Mouse (Mus musculus) left cerebral cortex, postnatal 25 days (tissue): ENCODE data around the gene Mrpl44. TPM values are rescaled to one million over a fixed set of nuclear protein-coding genes. Genes with fewer than 3 reads are reported as not detected.

Experiments
- DNase-seq, 2 experiments: peaks; one replicate each; pipeline ENCODE4 v3.0.0; 2022; ENCODE audit warnings: low spot score in 2 of 2, mixed read lengths in 1 of 2
- intact Hi-C: fragments of 180-260 bp; cut with DNase I; formaldehyde crosslinking; loops from one replicate; pipeline ENCODE4 v1.15.1; 2025
- total RNA-seq, 2 experiments: library from RNA; stranded (reverse); gene quantifications; 2 replicates each; pipeline ENCODE4 v1.2.3; 2021

The Mrpl44 gene
- total RNA-seq, 2 experiments from 2014 or later, result 25.7 to 27.5 TPM

- intact Hi-C loops, result loop anchor here (5.0 kb wide), 1 partner anchor 59 kb away; no protein-coding TSS in a partner anchor
- peak; percentile 85 to 87 for DNase-seq
These were observed 14.5 kb upstream of the Mrpl44 start for GRCm38 (mm10) chr1:79761106-79761916.

- intact Hi-C loops, result loop anchor here (5.0 kb wide), 1 partner anchor 60 kb away; no protein-coding TSS in a partner anchor
- no peak for DNase-seq
These were observed 13.9 kb upstream of the Mrpl44 start for GRCm38 (mm10) chr1:79761917-79762271.

GRCm38 (mm10) chr1:79762282-79763250 is 13.3 kb upstream of the Mrpl44 start:
- no peak for DNase-seq
- intact Hi-C loops, result loop anchor here (5.0 kb wide), 1 partner anchor 60 kb away; no protein-coding TSS in a partner anchor

- intact Hi-C loops, result loop anchor here (5.0 kb wide), 1 partner anchor 62 kb away; no protein-coding TSS in a partner anchor
- no peak for DNase-seq
These were observed 11.8 kb upstream of the Mrpl44 start for GRCm38 (mm10) chr1:79764031-79764430.

- intact Hi-C loops, result loop anchor here (5.0 kb wide), 1 partner anchor 62 kb away; no protein-coding TSS in a partner anchor
- DNase-seq, result no peak
These were observed 11.3 kb upstream of the Mrpl44 start for GRCm38 (mm10) chr1:79764483-79764882.

- DNase-seq, result no peak
- intact Hi-C loops, result no loop called here
These were observed 7.6 kb upstream of the Mrpl44 start for GRCm38 (mm10) chr1:79768231-79768630.

GRCm38 (mm10) chr1:79774164-79774780 is 1.5 kb upstream of the Mrpl44 start:
- DNase-seq, result no peak
- intact Hi-C loops, result no loop called here

GRCm38 (mm10) chr1:79778011-79778410 is 2.2 kb downstream of the Mrpl44 start:
- DNase-seq, result no peak
- intact Hi-C loops, result no loop called here

GRCm38 (mm10) chr1:79782433-79782832 is 6.6 kb downstream of the Mrpl44 start:
- intact Hi-C loops, result loop anchor here (10.0 kb wide), 1 partner anchor 1522 kb away; no protein-coding TSS in a partner anchor

GRCm38 (mm10) chr1:79786267-79786927 is 10.6 kb downstream of the Mrpl44 start:
- DNase-seq, result peak; percentile 36 to 55
- intact Hi-C loops, result loop anchor here (1.0 to 10.0 kb wide), 4 partner anchors 320 to 1518 kb away; no protein-coding TSS in a partner anchor

More at GRCm38 (mm10) chr1:79782433-79782832, 6.6 kb downstream of the Mrpl44 start:
- no peak for DNase-seq

- intact Hi-C loops, result no loop called here
- no peak for DNase-seq
These were observed 21.3 kb downstream of the Mrpl44 start for GRCm38 (mm10) chr1:79797084-79797483.

GRCm38 (mm10) chr1:79802858-79803427 is 27.1 kb downstream of the Mrpl44 start:
- DNase-seq, result no peak
- intact Hi-C loops, result no loop called here

GRCm38 (mm10) chr1:79803614-79804013 is 27.8 kb downstream of the Mrpl44 start:
- no peak for DNase-seq
- intact Hi-C loops, result no loop called here

- intact Hi-C loops, result no loop called here
- DNase-seq, result peak in 1 of 2 experiments; percentile 33
These were observed 31.0 kb downstream of the Mrpl44 start for GRCm38 (mm10) chr1:79806865-79807264.

- no peak for DNase-seq
- intact Hi-C loops, result no loop called here
These were observed 33.6 kb downstream of the Mrpl44 start for GRCm38 (mm10) chr1:79809447-79809846.

- intact Hi-C loops, result no loop called here
- DNase-seq, result no peak
These were observed 39.6 kb downstream of the Mrpl44 start for GRCm38 (mm10) chr1:79815446-79815845.

- peak in 1 of 2 experiments; percentile 22 for DNase-seq
- intact Hi-C loops, result no loop called here
These were observed 43.6 kb downstream of the Mrpl44 start for GRCm38 (mm10) chr1:79819296-79819879.

GRCm38 (mm10) chr1:79822806-79823525 is 47.1 kb downstream of the Mrpl44 start:
- intact Hi-C loops, result no loop called here
- peak; percentile 23 to 31 for DNase-seq
